Mouse (Mus musculus) midbrain, postnatal 0 days (tissue): ENCODE measurements around the gene Tmem40. TPM values are rescaled to one million over a fixed set of nuclear protein-coding genes. Genes with fewer than 3 reads are reported as not detected.
A peak's percentile ranks its signal among the peaks of the same experiment; 100 is the strongest.

ENCODE experiments used
- ATAC-seq: fragments of 200-750 bp; cut with Nextera tagmentation; 2 replicates; pipeline ENCODE4 v1.8.0; 2017; ENCODE audit warnings: moderate number of reproducible peaks, mild to moderate bottlenecking, moderate TSS enrichment, moderate library complexity; ENCODE audit not compliant: low FRiP score
- DNase-seq: peaks from one replicate; pipeline ENCODE4 v3.0.0-alpha.2; 2015; ENCODE audit warnings: low spot score
- H3K27ac ChIP-seq: fragments of 300-500 bp; sonication (generic); 2 replicates; pipeline ENCODE4 v1.5.1; 2014; ENCODE audit warnings: low read depth, mild to moderate bottlenecking, low read length, mixed read lengths
- H3K27me3 ChIP-seq: fragments of 300-500 bp; sonication (generic); 2 replicates; pipeline ENCODE4 v1.6.1; 2014; ENCODE audit warnings: low read length, control low read depth, mixed read lengths; ENCODE audit not compliant: insufficient read depth
- H3K36me3 ChIP-seq: fragments of 300-500 bp; sonication (generic); 2 replicates; pipeline ENCODE4 v1.6.1; 2014; ENCODE audit warnings: low read length, control low read depth, mixed read lengths; ENCODE audit not compliant: insufficient read depth
- H3K4me1 ChIP-seq: fragments of 300-500 bp; sonication (generic); 2 replicates; pipeline ENCODE4 v1.6.1; 2014; ENCODE audit warnings: mild to moderate bottlenecking, control low read depth, antibody characterized with exemption, low read length, mixed read lengths; ENCODE audit not compliant: insufficient read depth
- H3K4me2 ChIP-seq: fragments of 300-500 bp; sonication (generic); 2 replicates; pipeline ENCODE4 v1.6.1; 2014; ENCODE audit warnings: low read depth, mild to moderate bottlenecking, low read length, mixed read lengths; ENCODE audit not compliant: poor library complexity, severe bottlenecking
- H3K4me3 ChIP-seq: fragments of 300-500 bp; sonication (generic); 2 replicates; pipeline ENCODE4 v1.5.1; 2014; ENCODE audit warnings: low read depth, mild to moderate bottlenecking, low read length, moderate library complexity
- H3K9ac ChIP-seq: fragments of 300-500 bp; sonication (generic); replicated peaks from 2 replicates; pipeline ENCODE4 v1.6.1; 2014; ENCODE audit warnings: mild to moderate bottlenecking, low read length, moderate library complexity, mixed read lengths; ENCODE audit not compliant: poor library complexity, severe bottlenecking
- H3K9me3 ChIP-seq: fragments of 300-500 bp; sonication (generic); 2 replicates; pipeline ENCODE4 v1.6.1; 2016; ENCODE audit warnings: low read length, control low read depth
- CTCF ChIP-seq: IDR thresholded peaks from 2 replicates; pipeline ENCODE4 v1.5.1; 2016; ENCODE audit warnings: antibody characterized with exemption, mild to moderate bottlenecking
- WGBS: fragments of 180-500 bp; shearing (Covaris S2); extraction: QIAGEN DNeasy Blood & Tissue Kit; methylation state at CpG from one replicate; pipeline ENCODE4 v1.1.7; 2014; 5-methylcytosine and 5-hydroxymethylcytosine counted together
- polyA plus RNA-seq: library from polyadenylated mRNA; unstranded; fragments of >200 nt; fragmentation: Nextera tagmentation; extraction: Ambion mirVana; gene quantifications from 2 replicates; pipeline ENCODE4 v1.2.1, GENCODE M21; 2015
- total RNA-seq: library from RNA; depleted of rRNA; stranded (reverse); fragments of >200 nt; gene quantifications from 2 replicates; pipeline ENCODE4 v1.2.3, GENCODE M21; 2014

Tmem40 gene
- total and polyA plus RNA-seq, 2 experiments from 2014 or later, result 0.99 to 1.5 TPM

- no peak overlapping the region for H3K4me3 ChIP-seq
- peaks cover 5% of the 10 kb centered on the region for H3K4me1 ChIP-seq
- TF ChIP-seq CTCF, result no peak
- no peak overlapping the region for H3K9ac ChIP-seq
- 71% methylated on average over 10 of the region's 10 CpGs for WGBS
- no peaks in the 10 kb centered on the region for H3K9me3 ChIP-seq
- no peaks in the 10 kb centered on the region for H3K27me3 ChIP-seq
- DNase-seq (no peak), ATAC-seq (no peak)
- H3K27ac ChIP-seq, result no peak overlapping the region
- H3K36me3 ChIP-seq, result peaks cover 40% of the 10 kb centered on the region
- H3K4me2 ChIP-seq, result no peak overlapping the region
These were observed 42.4 kb upstream of the Tmem40 start for GRCm38 (mm10) chr6:115804432-115805192.

DNA sequence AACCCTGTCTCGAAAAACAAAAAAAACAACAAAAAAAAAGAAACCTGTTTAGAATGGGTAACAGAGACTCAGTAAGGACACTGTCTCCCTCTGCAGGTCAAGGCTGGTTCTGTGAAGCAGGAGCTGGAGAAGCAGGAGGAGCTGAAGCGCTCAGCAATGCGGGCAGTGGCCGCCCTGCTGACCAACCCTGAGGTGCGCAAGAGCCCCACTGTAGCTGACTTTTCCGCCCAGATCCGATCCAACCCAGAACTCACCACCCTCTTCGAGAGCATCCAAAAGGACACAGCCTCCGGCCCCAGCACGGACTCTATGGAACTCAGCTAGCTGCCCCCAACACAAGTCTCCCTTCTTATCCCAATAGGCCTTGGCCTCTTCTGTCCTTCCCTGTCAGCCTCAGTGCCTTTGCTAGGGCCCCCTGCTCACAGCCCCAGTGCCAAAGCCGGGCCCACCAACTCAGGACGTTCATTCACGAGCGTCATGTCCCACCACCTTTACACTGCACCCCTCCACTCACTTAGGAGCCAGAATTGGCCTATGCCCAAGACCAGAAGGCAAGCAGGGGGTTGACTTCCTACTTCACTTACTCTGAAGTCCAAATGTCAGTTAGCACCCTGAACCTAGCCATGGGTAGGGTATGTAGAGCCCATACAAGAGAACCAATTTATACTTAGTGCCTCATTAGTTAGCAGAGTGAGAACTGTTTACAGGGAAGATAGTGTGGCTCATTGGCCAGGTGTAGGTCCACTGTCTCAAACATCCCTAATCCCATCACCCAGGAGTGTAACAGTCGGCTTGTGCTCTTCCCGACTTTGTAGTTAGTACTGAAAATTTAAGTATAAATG is 41.6 kb upstream of the Tmem40 start:
- Histone ChIP-seq H3K9ac (no peak overlapping the region), H3K4me2 (no peak overlapping the region), H3K4me3 (no peak overlapping the region), H3K9me3 (no peaks in the 10 kb centered on the region), H3K27me3 (no peaks in the 10 kb centered on the region), H3K36me3 (peaks cover 45% of the 10 kb centered on the region), H3K4me1 (peaks cover 5% of the 10 kb centered on the region), H3K27ac (no peak overlapping the region)
- WGBS, result 44% methylated on average over 16 of the region's 16 CpGs
- DNase-seq, result peak; percentile 84
- peak; percentile 77 for TF ChIP-seq CTCF
- peak; percentile 59; the same call in 1 of the 2 replicates for ATAC-seq

- Histone ChIP-seq H3K27ac (no peak overlapping the region), H3K4me3 (no peak overlapping the region), H3K36me3 (peaks cover 63% of the 10 kb centered on the region), H3K9ac (no peak overlapping the region), H3K4me1 (peaks cover 5% of the 10 kb centered on the region), H3K4me2 (no peak overlapping the region), H3K9me3 (no peaks in the 10 kb centered on the region), H3K27me3 (no peaks in the 10 kb centered on the region)
- WGBS, result 95% methylated on average over 3 of the region's 3 CpGs
- TF ChIP-seq CTCF, result no peak
- no peak for ATAC-seq
- no peak for DNase-seq
These were observed 39.6 kb upstream of the Tmem40 start for GRCm38 (mm10) chr6:115801811-115802210.

GRCm38 (mm10) chr6:115792691-115793215 is 30.5 kb upstream of the Tmem40 start:
- ATAC-seq, result no peak
- Histone ChIP-seq H3K27me3 (no peaks in the 10 kb centered on the region), H3K36me3 (peaks cover 75% of the 10 kb centered on the region), H3K27ac (no peak overlapping the region), H3K4me1 (no peaks in the 10 kb centered on the region), H3K9me3 (no peaks in the 10 kb centered on the region), H3K4me2 (no peak overlapping the region), H3K9ac (no peak overlapping the region), H3K4me3 (no peak overlapping the region)
- TF ChIP-seq CTCF, result no peak
- DNase-seq, result no peak
- 89% methylated on average over 21 of the region's 21 CpGs for WGBS

- Histone ChIP-seq H3K4me2 (no peak overlapping the region), H3K9me3 (no peaks in the 10 kb centered on the region), H3K9ac (no peak overlapping the region), H3K36me3 (peaks cover 73% of the 10 kb centered on the region), H3K27ac (no peak overlapping the region), H3K4me1 (no peaks in the 10 kb centered on the region), H3K27me3 (no peaks in the 10 kb centered on the region), H3K4me3 (no peak overlapping the region)
- DNase-seq, result peak; percentile 54
- 86% methylated on average over 34 of the region's 34 CpGs for WGBS
- TF ChIP-seq CTCF, result no peak
- ATAC-seq, result 0 out of 2 replicates have a peak, but pooled peaks have one; percentile 31
These were observed 29.9 kb upstream of the Tmem40 start for GRCm38 (mm10) chr6:115791842-115792686.
